Mouse (Mus musculus): Measurements from ENCODE around the gene Gulp1.

- TF ChIP-seq CTCF (IDR thresholded peaks at IDR 0.05; ENCODE audit: control insufficient read depth, insufficient read depth, insufficient read length) (no peak), MAX (IDR thresholded peaks at IDR 0.05) (no peak), USF1 (IDR thresholded peaks at IDR 0.05; ENCODE audit: low read depth) (no peak), MYOD1 (IDR thresholded peaks at IDR 0.05; ENCODE audit: control insufficient read depth, insufficient read length, low read depth) (no peak), MYOG (IDR thresholded peaks at IDR 0.05; ENCODE audit: control insufficient read depth, extremely low read depth, insufficient read length) (no peak)
Measured at GRCm38 (mm10) chr1:44567431-44567830, 16.1 kb downstream of the Gulp1 start.

All from C2C12 (cell line).